Mouse (Mus musculus): ENCODE measurements around the gene Mcrip1. TPM values are rescaled to one million over a fixed set of nuclear protein-coding genes. Genes with fewer than 3 reads are reported as not detected.
"Not testable (repeated sequence)": the region's sequence is repeated elsewhere in the genome, so short reads cannot be mapped to it uniquely, and the experiment has no call there.

Mcrip1 gene
- total RNA-seq, 2 experiments from 2014 or later = 24.2 to 75.3 TPM

GRCm38 (mm10) chr11:120517147-120517546 is 32.4 kb downstream of the Mcrip1 start:
- ATAC-seq (replicated peaks; ENCODE audit: poor library complexity) = no peak

GRCm38 (mm10) chr11:120515611-120516010 is 33.9 kb downstream of the Mcrip1 start:
- ATAC-seq (replicated peaks; ENCODE audit: poor library complexity) = peak; percentile 70

- ATAC-seq (replicated peaks; ENCODE audit: poor library complexity) = not testable (repeated sequence)
Measured at GRCm38 (mm10) chr11:120514262-120514661, 35.3 kb downstream of the Mcrip1 start.

- ATAC-seq (replicated peaks; ENCODE audit: poor library complexity) = no peak
Measured at GRCm38 (mm10) chr11:120512790-120513453, 36.6 kb downstream of the Mcrip1 start.

- peak; percentile 82 for ATAC-seq (replicated peaks; ENCODE audit: poor library complexity)
Measured at GRCm38 (mm10) chr11:120510375-120511030, 39.0 kb downstream of the Mcrip1 start.

- no peak for ATAC-seq (replicated peaks; ENCODE audit: poor library complexity)
Measured at GRCm38 (mm10) chr11:120509940-120510339, 39.6 kb downstream of the Mcrip1 start.

GRCm38 (mm10) chr11:120508290-120508870 is 41.1 kb downstream of the Mcrip1 start:
- no peak for ATAC-seq (replicated peaks; ENCODE audit: poor library complexity)

- ATAC-seq (replicated peaks; ENCODE audit: poor library complexity) = no peak
Measured at GRCm38 (mm10) chr11:120507611-120508289, 41.8 kb downstream of the Mcrip1 start.

GRCm38 (mm10) chr11:120506899-120507298 is 42.6 kb downstream of the Mcrip1 start:
- peak; percentile 63 for ATAC-seq (replicated peaks; ENCODE audit: poor library complexity)

- no peak for ATAC-seq (replicated peaks; ENCODE audit: poor library complexity)
Measured at GRCm38 (mm10) chr11:120505661-120506060, 43.9 kb downstream of the Mcrip1 start.

- no peak for ATAC-seq (replicated peaks; ENCODE audit: poor library complexity)
Measured at GRCm38 (mm10) chr11:120501701-120502100, 47.8 kb downstream of the Mcrip1 start.

GRCm38 (mm10) chr11:120501018-120501417 is 48.5 kb downstream of the Mcrip1 start:
- ATAC-seq (replicated peaks; ENCODE audit: poor library complexity) = no peak

- no peak for ATAC-seq (replicated peaks; ENCODE audit: poor library complexity)
Measured at GRCm38 (mm10) chr11:120500357-120500756, 49.2 kb downstream of the Mcrip1 start.

GRCm38 (mm10) chr11:120499894-120500293 is 49.6 kb downstream of the Mcrip1 start:
- no peak for ATAC-seq (replicated peaks; ENCODE audit: poor library complexity)

GRCm38 (mm10) chr11:120498891-120499290 is 50.6 kb downstream of the Mcrip1 start:
- no peak for ATAC-seq (replicated peaks; ENCODE audit: poor library complexity)

- ATAC-seq (replicated peaks; ENCODE audit: poor library complexity) = no peak
Measured at GRCm38 (mm10) chr11:120498226-120498625, 51.3 kb downstream of the Mcrip1 start.

- no peak for ATAC-seq (replicated peaks; ENCODE audit: poor library complexity)
Measured at GRCm38 (mm10) chr11:120497436-120497835, 52.1 kb downstream of the Mcrip1 start.

- ATAC-seq (replicated peaks; ENCODE audit: poor library complexity) = no peak
Measured at GRCm38 (mm10) chr11:120493911-120494310, 55.6 kb downstream of the Mcrip1 start.

- ATAC-seq (replicated peaks; ENCODE audit: poor library complexity) = no peak
Measured at GRCm38 (mm10) chr11:120493351-120493750, 56.2 kb downstream of the Mcrip1 start.
